Mouse (Mus musculus) layer of hippocampus, postnatal 36 days (tissue): ENCODE results near the gene Baz2b. TPM values are rescaled to one million over a fixed set of nuclear protein-coding genes. Genes with fewer than 3 reads are reported as not detected.

Experiments
- DNase-seq, 2 experiments: peaks; one replicate each; pipeline ENCODE4 v3.0.0; 2022
- total RNA-seq, 2 experiments: library from RNA; stranded (reverse); gene quantifications; 2 replicates each; pipeline ENCODE4 v1.2.3; 2021

Baz2b gene
- total RNA-seq, 2 experiments from 2014 or later: 52.3 to 66.6 TPM

DNA sequence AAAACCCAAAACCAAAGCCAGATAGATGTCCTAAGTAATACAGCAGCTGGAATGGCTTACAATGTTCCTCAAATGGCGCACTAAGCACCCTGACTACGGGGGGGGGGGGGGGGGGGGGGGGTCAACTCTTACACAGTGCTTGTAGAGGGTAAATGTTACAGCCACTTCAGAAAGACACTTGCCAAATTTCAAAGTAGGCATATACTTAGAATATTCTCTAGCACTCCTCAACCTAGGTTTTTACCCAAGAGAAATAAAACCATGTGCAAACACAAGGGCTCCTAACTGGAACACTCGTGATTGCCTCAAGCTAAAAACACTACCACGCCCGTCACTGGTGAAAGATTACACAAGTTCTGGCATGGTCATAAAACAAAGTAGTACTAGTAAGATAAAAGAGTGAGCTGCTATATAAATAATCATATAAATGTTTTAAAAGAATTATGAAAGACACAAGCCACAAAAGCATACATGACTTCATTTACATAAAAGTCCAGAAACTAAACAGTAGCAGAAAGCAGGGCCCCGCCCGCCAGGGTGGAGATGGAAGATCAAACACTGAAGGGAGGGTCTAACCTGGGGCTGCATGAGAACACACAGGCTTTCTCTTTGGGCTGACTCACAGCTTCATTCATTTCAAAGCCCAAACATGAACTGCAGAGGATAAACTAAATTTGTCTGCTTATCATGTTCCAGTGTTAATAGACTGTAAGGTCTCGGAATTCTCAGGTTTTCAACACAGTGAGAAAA is 212.0 kb downstream of the Baz2b start:
- no peak for DNase-seq

DNA sequence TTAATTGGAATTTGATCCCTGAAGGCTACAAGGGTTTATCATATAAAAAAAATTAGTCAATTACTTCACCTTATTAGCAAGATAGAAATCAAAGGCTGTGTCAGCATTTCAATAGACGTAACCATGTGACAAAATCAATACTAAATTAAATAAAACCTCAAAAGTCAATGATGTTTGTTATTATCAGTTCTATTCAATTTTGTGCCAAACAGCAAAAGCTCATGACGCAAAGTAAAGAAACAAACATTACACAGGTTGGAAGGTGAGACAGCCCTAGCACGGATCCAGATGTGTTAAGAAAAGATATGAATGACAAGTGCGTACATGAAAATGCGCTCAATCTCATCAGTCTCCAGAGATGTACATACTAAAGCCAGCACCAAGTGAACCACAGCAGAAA is 212.7 kb downstream of the Baz2b start:
- no peak for DNase-seq

DNA sequence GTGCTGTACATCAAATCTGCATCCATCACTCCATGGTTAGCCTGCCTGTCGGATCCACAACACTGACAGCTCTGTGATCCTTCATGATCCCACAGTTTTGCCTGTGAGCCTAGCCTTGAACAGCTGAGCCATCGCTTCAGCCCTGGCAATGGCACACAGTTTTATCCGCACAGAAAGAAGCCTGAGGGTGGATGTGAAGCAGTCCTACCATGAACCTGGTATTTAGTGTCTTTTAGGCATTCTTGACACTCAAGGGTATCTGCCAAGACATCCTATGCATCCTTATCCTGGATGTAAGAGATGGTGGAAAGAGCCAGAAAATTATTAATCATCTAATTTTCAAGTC is 216.5 kb downstream of the Baz2b start:
- no peak for DNase-seq

DNA sequence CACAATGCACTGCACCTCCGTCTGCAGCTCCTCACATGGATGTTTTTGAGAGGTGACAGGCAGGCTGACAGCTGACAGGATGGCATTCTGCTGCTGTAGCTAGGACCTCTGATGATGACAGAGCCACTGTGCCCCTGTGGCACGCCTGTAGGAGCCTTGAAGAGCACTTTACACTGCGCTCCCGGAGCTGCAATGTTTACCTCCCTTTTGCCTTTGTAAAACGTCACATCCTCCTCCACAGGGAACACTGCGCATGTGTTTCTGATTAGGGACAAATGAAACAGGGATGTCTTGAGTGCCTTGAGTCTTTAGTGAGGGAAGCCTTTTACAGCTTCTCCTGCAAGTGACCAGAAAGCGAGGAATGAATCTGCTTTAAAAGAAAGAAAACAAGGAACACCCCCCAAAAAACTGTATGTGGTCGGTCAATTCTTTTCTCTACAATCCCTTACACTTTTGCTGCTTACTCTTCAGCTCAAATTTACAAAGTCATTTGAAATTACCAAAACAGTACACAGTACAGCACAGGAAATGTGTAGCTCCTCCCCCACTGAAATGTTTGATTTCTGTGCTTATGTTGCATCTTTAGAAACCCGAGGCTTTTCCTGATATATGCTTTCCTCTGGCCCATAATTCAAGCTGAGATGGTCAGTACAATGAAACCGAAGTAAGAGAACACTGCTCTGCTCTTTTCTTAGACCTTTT is 217.0 kb downstream of the Baz2b start:
- peak in 1 of 2 experiments; percentile 4 for DNase-seq

DNA sequence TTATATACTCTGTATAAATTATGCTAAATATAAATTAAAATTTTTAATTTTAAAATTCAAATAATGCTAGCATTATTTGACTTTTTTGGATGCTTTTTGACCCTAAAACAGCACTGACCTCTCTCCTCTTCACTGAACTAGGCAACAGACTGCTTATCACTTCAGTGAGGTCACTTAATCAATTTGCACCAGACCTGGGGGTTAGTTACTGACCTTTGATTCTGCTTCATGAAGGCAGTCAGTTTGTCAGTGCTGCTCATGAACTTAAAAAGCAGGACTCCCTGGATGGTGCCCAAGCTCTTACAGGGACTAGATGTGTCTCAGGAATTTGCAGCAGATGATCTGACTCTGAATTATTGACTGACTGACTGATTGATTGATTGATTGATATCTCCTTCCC is 217.9 kb downstream of the Baz2b start:
- no peak for DNase-seq

DNA sequence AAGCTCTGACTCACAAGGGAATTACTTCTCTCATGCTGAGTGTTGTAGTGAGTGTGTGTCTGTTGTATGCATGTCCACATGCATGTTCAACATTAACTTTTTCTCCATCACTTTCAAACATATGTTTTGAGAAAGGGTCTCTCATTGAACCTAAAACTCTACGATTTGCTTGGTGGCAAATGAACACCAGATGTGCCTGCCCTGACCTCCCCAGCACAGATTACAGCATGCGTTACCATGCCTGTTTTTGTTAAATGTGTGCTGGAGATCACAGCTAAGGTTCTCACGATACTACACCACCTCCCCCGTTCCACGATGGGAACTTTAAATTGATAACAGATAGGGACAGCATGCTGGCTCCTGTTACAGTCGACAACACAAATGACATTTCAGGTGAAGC is 222.1 kb downstream of the Baz2b start:
- DNase-seq: no peak

DNA sequence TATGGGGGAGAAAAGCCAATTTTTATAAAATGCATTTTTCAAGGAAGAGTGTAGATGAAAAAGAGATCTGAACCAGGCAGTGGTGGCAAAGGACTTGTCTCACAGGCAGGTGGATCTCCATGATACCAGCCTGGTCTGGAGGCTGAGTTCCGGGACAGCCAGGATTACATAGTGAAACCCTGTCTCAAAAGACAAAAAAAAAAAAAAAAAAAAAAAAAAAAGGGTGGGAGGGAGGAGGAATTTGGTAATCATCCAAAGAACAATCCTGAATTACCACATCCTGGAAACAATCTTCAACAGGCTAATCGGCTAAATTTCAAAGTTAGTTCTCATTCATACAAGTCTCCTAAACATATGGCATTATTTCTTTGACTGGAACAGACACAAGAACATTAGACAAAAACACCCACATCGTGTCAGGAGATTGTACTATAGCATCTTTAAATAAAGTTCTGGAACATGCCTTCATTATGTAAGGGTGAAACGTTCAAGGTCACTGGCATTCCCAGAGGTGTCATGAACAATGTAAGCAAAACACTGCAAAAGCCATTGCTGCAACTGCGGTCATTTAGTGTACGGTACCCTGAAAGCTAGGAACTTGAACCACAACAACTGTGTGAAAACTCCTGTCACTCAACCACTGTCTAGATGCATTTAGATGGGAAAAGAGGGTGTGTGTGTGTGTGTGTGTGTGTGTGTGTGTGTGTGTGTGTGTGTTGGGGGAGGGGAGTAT is 230.0 kb downstream of the Baz2b start:
- DNase-seq: no peak

DNA sequence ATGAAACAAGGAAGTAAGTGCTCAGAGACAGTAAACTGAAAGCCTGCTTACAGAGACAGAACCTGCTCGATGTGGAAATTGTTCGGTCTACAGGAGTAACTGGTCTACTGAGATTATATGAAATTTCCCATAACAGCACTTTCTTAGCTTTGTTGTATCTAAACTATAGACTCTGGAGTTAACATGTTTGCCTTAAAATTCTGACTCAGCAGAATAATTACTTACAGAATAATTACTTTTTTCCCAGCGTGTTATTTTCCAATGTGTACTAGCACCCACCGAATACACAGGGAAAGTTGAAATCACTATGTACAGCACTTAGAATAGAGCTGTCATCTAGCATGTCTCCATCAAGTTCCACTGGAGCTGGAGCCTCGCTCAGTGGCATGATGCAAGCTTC is 233.0 kb downstream of the Baz2b start:
- no peak for DNase-seq

DNA sequence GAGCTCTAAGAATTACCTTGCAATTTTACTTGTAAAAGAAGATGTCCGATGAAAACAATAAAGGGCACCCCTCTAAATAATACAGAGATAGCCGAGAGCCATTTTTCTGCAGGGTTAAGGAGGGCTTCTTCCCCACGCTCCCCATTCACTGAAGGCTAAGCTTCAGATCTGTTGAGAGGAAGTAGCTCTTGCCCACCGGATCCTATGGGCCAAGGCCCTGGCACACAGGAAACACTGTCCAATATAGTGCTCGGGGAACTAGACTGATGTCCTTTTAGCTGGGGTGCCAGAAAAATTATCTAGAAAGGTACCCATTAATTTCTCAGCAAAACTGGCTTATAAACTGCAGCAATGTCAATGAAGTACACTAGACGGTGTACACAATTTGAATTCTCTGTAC is 233.9 kb downstream of the Baz2b start:
- no peak for DNase-seq

DNA sequence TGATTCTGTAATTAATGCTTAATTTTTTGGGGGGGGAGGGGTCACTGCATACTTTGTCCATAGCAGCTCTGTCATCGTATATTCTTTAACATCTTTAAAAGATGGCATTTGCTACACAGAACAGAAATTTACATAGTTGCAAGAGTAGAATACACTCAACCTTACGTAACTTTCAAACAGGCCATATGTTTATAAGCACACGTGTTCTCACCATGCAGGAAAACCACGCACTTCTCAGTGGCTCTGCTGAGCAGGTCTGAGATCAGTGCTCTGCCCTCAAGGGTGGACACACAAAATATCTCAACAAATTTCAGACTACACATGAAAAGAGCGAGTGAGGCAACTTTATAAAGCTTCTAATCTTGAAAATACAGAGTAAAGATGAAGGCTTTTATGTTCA is 235.7 kb downstream of the Baz2b start:
- DNase-seq: no peak

DNA sequence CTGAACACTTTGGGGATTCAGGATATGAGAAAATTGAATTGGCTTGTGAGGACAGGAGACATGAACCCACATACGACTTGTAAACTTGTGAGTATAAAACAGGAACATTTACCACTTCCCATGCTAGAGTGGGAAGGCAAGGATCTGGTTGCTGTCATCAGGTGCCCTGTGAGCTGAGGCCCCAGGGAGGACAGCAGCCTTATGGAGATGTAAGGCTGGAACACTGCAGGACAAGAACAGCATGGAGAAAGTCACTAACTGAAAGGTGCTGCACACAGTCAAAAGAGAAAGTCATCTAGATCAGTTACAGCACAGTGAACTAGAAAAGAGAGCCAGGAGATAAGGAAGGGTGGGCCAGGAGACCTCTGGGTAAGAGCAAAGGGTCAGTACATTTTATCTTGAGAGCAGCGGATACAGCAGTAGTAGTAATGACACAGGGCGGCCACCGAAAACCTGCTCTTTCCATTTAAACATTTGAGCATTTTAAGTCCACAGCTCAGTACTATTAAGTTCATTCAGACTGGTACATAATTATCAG is 236.5 kb downstream of the Baz2b start:
- no peak for DNase-seq

DNA sequence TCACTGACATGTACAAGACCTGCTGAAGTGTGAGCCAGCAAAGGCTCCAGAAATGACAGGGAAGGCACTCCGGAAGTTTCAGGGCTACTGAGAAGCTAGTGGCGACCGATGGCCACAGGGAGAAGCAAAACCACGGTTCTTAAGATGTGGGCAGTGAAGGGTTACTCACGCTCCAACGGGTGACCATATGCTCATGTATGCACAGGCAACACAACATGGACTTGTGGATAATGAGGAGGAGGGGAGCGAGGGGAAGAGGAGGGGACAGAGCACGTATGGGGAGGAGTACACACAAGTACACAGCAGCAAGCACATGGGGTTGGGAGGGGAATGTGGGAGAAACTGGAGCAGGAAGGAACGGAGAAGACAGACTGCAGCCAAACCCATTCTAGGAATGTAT is 239.1 kb downstream of the Baz2b start:
- no peak for DNase-seq

DNA sequence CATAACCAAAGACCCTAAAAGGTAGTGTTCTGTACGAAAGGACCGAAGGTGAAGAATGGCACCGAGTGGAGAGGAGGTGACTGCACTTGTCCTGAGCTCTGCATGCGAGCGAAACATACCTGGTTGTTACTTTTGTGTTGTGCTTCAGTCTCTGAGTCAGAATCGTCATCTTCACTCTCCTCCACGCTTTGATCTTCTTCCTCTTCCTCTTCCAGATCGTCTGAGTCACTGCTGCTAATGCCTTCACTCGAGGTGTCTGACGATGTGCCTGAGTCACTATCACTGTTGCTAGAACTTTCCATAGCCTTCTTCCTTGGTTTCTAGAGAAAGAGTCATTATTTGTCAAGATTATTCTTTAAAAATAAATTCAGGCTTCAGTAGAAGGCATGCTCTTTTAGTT is 240.5 kb downstream of the Baz2b start:
- no peak for DNase-seq

DNA sequence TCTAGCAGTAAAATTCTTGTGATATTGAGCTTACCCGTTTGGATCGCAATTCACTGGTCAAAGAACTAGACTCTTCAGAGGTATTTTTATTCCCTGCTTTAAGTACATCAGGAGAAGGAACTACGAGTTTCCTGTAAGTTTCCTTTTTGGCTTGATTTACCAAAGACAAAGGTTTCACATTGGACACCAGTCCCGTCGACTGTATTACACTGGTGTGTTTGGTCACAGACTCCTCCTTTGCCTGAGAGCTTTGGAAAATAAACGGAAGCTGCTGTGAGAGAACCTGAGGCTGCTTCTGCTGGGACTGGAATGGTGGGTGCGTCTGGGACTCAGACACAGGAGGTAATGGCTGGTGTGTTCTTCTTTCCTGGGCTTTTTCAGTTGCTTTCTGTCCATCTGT is 241.0 kb downstream of the Baz2b start:
- DNase-seq: no peak

DNA sequence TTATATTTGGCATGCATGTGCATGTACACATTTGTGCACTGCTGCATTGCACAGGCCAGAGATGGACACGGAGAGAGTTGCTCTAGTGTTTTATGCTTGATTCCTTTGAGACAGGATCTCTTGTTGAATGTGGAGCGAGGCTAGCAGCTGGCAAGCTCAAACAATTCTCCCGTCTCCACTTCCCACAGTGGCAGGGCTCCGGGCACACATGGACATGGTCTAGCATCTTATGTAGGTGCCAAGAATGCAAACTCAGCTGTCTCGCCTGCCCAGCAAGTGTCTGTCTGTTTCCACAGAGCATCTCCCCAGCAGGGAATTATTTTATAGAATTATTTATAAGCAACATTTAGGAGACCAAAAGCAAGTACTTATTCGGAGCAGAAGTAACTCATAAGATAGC is 243.2 kb downstream of the Baz2b start:
- DNase-seq: no peak

DNA sequence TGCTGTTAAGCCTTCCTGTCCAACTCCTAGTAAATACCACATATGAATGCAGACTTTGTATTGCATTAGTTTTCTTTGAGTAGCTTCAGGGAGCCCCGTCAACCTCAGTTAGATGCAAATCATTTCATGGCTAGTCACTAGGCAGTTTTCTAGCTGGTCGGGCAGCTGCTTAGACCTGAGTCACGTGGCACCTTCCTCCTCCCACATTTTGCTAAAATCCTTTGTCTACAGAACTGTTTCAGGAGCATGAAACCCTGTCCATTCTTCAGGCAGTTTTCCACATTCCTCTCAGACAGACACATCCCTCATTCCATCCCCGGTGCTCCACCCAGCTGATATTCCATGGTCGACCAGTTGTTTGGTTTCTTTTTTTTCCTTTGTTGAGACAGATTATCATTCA is 246.6 kb downstream of the Baz2b start:
- DNase-seq: no peak

DNA sequence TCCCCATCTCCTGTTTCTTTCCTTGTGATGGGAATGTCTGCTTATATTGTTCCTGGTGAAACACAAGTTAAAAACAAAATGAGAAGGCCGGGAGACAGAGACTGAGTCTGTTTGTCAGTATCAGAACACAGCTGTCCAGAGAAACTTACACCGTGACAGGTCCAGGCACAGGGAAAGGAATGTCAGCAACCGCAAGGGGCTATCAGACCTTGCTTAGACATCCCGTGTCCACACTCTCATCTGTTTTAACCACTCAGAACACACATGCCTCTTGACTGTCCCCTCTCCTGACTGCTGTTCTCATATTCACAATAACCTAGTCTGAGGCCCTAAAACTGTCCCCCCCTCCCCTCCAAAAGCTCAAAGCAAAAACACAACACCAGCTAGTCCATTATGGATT is 247.1 kb downstream of the Baz2b start:
- no peak for DNase-seq

DNA sequence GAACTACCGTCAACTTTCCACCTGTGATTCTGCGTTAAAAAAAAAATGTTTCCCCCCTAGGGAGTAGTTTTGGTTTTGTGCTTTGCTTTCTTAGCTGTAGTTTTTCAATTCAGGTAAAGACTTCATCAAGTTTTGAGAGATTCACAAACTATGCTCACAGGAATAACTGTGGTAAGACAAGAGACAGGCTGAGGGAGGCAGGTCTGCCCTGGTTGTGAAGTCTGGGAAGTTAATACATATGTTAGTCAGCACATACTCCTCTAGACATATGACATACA is 249.2 kb downstream of the Baz2b start:
- no peak for DNase-seq

DNA sequence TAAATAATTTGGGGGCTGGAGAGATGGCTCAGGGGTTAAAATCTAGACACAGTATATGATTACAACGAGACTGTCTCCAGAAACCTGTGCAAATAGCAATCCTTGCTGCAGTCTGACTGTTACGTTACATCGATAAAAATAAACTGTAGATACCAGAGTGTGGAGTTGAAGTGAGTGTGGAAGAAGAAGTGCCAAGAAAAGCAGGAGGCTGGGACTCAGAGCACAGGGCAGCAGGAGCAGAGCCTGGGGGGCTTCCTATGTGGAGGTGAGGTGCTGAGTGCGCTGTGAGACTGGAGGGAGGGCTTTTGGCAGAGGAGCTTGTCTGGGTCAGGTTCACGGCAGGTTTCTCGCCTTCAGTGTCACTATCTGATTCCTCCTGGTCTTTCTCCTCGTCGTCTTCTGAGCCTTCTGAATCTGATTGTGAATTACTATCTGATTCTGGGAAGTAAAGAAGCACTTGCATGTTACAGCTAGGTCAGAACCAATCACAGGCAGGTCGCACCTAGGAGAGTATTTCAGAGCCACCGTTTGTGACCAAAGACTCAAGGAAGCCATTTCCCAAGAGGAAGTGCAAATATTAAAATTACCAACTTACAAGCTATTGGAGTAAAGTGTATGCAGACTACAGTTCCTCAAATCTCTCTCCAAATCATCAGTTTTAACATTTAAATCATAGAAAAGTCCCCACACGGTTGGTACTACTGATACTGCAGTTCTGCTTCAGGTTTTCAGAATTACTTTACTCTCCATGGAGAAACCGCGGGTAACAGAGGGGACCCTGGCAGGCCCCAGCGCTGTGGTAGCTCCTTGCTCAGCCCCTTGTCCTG is 249.8 kb downstream of the Baz2b start:
- DNase-seq: no peak

DNA sequence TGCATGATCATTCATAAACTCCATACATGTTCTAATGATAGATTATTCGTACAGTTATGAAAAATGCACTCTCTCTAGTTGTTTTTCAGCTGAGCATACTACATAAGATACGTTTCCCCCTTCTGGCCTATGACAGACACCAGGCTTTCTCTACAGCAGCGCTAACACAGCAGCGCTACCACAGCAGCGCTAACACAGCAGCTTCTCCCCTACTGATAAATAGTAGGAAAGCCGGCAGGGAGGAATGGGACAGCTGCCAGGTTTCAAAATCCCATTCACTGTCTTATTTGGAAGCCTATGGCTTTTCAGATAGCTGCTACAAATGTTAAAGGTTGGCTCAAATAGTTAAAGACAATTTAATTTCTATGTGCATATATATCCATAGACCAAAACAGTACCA is 251.1 kb downstream of the Baz2b start:
- no peak for DNase-seq

DNA sequence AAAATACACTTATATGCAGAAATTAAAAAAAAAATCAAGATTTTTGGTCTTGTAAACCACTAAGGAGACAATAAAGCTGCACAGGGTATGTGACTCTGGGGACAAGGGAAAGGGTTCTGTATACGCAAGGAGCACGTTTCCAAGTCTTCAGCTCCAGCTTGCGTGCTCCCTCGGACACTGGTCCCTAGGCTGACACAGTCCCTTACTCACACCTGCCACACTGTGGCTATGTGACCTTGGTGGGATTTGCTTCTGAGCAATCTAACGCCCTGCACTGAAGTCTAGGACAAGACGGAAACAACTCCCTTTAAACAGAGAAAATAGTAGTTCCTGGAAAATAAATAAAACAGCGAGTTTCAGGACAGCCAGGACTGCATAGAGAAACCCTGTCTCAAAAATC is 253.7 kb downstream of the Baz2b start:
- DNase-seq: no peak

DNA sequence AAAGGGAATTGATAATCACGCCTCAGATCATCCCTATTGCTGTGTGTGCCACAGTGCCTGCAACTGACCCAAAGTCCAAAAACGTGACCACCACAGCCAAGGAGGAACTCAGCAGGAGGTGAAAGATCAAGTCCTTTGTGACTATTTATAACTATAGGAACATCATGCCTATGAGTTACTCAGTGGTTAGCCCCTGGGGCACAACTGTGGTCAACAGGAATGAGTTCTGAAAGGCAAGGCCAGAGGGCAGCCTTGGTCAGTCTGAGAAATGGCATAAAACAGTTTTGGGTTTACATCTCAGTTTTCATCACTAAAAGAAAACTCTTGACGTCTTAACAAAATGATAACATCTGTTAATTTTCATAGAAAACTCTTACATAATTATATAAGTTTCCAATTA is 254.8 kb downstream of the Baz2b start:
- DNase-seq: no peak
